Mouse (Mus musculus) cerebellum, adult 8-10 months (tissue): Measurements from ENCODE around the gene Gpsm3.

ENCODE experiments used
- DNase-seq: peaks from one replicate; pipeline ENCODE4 v3.0.0; 2022

The Gpsm3 gene

DNA sequence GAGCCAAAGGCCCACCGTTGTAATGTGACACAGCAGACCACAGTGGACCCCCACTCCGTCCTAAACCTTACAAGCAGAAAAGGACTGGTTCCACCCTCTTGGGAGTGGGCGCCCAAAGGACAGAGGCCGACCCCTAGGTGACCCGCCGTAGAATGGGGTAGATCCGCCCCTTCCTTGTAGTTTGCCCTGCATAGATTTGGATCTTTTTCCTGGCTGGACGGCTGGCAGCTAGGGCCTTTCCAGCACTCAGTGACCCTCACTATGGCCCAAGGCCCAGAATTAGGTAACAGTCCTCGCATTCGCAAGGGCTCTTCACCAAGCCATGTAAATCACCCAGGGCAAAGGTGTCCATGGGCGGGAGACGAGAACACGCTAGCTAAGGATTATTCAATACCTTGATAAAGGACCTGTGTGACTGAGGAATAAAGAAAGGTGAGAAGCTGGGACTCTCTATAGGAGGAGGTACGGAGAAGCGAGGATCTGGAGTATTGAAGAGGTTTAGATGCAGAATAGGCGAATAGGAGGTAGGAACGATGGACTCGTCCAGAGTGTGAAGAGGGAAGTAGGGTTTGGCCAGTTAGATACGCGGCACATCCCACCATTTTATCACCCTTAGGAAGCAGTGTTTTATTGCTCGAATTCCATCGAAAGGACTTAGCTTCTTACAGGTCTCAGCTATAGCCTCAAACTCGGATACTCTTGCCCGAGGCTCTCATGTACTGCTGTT, 15.1 kb downstream of the Gpsm3 start:
- DNase-seq = no peak

DNA sequence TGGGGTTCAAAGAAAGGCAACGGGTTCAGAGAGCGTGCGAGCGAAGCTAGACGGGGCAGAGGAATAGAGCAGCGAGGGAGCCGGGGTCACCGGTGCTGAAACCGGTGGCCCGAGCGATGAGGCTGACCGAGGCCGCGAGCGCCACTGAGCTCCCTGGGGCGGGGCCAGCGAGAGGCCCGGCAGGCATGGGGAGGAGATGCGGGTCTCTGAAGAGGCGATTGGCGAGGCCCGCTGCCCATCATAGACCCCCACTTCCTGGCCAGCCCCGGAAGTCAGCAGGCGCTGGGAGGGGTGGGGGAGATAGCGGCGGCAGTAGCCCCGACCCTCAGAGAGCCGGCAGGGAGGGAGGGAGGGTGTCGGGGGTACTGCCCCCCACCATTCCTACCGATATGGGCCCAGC, 16.0 kb downstream of the Gpsm3 start:
- peak; percentile 96 for DNase-seq

DNA sequence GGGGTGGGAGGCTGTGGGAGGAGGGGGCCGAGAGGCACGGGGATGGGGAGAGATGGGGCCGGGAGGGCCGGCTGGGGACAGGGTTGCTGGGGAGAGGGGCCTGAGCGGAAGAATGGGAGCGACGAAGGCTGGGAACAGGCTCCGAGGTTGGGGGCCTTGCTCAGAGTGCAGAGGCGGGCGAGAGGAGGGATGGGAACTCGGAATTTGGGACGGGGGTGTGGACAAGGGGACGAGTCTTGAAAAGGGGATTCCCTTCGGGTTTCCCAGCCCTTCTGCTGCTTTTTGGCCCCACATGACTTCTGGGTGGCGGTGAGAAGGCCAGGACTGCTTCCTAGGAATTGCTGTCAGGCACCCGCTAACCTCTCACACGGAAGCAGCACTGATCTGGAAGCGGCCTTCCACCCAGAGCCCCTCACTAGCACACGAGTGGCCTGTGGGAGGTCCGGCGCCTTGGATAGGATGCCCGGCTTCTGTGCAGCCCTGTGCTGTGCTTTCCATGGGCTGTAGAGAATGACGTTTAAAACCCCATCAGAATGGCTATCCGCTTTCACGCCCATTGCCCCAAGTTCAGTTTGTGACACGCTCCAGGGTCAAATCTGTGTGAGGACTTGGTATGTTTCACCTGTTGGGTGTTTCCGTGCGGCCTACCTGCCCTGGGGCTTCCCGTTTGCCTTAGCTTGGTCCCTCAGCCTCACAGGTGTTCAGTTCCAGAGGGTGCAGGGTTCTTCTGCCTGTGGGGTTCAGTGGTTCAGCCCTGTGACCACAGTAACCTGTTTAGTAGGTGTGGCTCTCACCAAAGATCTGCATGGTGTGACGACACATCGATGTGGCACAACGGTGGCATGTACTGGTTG, 16.8 kb downstream of the Gpsm3 start:
- DNase-seq = peak; percentile 31

DNA sequence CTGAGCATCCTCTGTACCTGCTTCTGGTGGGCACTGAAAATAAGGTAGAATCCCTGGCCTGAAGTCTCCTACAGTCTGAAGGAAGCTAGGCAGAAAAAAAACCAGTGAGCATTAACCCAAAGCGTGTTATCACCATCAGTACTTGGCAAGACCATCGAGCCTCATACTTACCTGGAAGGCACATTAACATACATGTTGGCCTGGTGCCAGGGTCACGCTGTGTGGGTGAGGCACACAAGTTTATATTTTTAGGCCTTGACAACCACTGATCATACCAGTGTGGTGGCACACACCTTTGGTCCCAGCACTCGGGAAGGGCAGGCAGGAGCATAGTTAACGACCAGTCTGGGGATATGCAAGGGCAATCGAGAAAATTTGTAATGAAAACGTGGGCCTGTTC, 18.4 kb downstream of the Gpsm3 start:
- DNase-seq = peak; percentile 57

DNA sequence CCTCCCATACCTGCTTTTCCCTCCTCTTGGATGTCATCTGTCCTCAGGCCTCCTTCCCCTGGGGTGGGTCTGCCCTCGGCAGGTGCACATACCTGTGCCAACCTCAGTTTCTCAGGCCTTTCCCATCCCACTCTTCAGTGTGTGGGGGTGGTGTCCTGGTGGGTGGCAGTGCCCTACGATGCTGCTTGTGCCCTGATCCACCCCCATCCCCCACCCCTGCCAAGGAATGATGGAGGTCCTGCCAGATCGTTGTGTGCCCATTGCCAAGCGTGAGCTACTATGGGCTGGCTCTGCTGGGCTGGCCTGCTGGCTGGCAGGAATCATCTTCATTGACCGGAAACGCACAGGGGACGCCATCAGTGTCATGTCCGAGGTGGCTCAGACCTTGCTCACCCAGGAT, 21.4 kb downstream of the Gpsm3 start:
- DNase-seq = no peak

DNA sequence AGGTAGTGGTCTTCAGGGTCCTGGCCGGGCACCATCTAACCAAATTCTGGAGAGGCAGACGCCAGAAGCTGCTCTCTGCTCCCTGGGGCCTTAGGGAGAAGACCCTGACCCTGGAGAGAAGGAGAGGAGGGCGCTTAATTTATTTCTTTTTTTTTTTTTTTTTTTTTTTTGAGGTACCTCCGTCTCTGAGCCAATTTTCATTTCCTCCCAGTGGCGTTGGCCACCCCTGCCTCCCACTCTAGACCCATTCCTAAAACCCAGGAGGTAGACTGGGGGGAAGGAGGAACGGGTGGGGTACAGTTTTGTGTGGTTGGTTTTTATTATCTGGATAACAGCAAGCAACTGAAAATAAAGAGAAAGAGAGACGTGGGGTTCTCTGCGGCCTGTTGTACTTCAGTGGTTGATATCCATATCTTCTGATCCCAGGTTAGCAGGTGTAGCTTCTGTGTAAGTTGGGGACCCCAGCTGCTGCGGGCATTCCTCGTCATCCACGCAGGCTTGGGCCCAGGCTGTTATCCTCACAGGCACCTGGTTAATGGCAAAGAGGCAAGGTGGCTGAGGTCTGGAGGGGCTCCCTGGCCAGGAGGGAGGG, 23.5 kb downstream of the Gpsm3 start:
- DNase-seq = no peak

DNA sequence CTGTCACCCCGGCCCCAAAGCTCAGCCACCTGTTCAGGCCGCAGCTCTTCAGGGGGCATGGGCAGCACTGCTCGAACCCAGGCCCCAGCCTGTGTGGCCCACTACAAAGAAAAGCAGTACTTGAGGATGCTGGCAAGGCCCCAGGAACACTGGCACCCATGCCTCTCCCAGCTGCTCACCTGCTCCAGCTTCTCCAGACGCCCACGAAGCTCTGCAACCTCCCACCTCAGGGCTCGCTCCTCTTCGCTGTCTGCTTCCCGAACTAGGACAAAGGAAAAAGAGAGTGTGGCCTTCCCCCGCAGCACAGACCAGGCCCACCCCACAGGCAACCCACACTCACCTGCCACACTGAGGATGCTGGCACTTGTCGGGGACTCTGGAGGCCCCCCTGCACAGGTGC, 24.2 kb downstream of the Gpsm3 start:
- no peak for DNase-seq

DNA sequence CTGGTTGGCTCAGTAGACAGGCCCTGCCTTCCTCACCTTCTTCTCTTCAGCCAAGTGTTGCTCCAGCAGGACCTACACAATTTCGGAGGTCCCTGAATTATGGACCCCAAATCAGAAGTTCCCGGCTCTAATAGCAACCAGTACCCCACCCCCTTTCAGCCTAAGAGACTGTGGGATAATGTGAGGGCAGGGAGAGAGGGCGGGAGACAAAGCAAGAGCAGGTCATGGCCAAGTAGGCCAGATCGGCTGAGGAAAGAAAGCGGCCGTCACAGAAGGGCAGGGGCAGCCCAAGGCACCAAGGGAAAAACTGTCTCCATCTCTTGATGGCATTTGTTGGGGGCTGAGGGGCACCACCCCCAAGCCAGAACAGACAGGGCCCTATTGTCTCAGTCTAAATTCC, 26.3 kb downstream of the Gpsm3 start, which contains the start of gene Egfl8:
Gene Egfl8, minus strand, starts transcription at position 101 of the 400 bp plus-strand sequence.
- no peak for DNase-seq

DNA sequence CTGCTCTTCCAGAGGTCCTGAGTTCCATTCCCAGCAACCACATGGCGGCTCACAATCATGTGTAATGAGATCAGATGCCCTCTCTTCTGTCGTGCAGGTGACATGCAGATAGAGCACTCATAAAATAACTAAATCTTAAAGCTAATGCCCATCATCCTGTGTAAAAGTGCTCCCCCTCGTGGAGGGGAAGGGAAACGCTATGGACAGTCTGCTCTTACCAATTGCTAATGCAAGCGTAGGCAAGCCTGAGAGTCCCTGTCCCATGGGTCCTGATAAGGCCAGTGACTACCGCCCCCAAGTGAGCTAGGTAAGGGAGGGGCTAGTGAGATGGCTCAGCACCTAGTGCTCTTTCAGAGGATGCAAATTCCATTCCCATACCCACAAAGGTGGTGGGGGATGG, 29.4 kb downstream of the Gpsm3 start:
- DNase-seq = peak; percentile 67

DNA sequence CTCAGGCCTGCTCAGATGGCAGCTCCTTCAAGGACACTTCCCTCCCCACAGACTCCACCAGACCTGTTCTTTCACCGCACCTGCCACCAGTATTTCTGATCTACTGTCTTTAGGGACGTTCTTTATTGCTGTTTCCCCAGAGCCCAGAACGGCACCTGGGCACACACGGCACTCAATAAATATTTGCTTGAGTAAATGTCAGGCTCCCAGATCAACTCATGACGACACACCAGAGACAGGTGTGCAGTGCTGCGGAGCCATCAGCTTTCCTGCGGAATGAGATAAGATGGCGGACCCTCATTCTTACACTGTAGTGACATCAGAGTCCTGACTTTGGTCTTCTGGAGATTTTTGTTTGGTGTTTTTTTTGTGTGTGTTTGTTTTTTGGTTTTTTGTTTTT, 31.4 kb downstream of the Gpsm3 start:
- no peak for DNase-seq

DNA sequence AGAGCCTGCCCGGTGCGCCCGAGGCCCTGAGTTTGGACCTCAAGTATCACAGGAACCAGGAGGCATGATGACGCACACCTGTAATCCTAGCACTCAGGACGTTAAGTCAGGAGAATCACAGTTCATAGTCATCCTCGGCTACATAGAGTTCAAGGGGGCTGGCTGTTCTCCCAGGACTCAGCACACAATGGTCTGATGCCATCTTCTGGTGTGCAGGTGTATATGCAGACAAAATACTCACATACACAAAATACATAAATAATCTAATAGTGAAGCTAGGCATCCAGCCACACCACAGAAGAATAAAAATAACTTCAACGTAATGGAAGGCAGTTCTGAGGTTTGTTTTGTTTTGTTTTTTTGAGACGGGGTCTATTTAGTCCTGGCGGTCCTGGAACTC, 33.6 kb downstream of the Gpsm3 start:
- DNase-seq = no peak

DNA sequence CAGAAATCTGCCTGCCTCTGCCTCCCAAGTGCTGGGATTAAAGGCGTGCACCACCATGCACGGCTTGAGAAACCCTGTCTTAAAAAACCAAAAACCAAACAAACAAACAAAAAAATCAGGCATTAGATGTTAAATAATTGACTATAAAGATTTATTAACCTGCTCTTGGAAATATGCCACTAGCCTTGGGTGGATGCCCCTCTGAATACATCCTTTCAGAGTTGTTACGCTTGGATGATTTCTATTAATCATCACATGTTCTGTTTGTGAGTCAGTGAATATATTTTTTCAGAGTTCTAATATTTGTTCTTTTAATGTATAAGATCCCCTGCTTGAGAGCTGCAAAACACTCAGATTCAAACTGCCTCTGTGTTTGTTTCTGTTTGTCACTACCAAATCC, 35.4 kb downstream of the Gpsm3 start:
- no peak for DNase-seq

DNA sequence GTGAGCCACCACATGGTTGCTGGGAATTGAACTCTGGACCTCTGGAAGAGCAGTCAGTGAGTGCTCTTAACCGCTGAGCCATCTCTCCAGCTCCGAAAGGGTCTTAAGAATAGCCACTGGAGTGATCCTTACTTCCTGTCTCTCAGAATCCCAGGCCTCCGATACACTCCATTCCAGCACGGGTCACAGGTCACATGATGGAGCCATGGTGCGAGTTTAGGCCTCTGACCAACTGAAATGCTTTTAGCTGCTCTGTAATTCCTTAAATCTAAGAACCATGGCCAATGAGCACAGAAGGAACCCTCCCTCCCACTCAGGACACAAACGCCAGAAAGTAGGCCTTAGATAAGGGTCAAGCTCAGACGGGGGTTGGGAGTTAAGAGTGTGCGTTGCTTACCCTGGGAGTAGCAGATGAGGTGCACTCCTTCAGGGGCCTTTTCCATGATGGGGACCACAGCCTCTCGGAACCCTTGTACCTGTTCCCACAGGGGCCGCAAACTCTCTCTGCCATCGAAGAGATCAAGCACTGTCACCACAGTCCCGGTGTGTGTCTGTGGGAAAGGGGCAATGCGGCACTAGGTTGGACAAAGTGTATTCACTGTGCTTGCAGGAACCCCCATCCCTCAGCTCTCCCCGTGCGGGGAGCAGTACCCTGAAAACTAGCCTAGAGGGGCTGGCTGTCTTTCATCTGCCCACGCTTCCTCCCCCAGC, 36.6 kb downstream of the Gpsm3 start:
- DNase-seq = no peak

DNA sequence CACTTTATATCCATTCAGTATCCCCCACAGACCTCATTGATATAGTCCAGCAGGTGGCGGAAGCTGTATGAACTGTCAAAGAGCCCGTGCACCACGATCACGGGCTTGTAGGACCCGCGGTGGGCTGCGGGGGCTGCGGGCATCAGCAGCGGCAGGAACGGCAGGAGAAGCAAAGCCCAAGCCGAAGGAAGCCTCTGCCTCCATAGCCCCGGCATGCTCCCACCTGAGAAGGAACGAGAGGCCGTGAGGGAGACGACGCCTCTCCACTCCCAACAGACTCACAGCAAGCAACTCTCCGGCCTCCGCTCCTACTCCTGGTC, 37.1 kb downstream of the Gpsm3 start:
- no peak for DNase-seq

DNA sequence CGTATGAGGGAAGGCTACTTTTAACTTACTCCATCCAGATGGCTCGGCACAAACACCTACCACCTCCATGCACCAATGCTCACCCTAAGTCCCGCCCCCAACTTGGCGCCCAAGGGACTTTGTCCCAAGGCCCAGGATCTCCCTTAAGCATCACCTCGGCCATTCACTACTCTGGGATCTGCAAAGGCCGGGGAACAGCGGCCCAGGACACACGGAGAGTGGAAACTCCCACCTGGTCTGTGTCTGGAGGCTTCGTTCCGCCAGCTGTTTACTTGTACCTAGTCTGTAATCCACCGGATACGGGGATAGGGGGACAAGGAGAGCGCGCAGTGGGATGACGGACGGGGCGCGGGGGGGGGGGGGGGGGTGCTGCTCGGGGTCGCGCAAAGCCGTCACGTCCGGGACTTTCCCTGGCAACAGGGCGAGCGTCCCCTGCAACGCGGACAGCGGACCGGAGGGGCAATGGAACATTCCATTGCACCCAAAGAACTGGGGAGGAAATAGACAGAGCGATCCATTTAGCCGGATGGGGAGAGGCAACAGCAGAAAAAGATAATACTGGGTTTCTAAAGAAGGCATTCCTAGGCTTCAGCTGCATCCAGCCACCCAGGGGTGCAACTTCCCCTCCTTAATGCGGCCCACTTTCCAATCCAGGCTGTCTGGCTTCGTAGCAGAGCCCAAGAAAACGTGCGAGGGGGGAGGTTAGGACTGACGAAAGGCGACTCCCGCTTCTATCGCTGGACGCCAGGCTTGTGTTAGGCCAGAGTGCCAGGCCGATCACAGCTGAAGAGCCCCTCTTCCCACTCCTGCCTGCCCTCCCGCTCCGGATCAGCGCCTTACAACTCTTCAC, 37.7 kb downstream of the Gpsm3 start:
- DNase-seq = peak; percentile 82

DNA sequence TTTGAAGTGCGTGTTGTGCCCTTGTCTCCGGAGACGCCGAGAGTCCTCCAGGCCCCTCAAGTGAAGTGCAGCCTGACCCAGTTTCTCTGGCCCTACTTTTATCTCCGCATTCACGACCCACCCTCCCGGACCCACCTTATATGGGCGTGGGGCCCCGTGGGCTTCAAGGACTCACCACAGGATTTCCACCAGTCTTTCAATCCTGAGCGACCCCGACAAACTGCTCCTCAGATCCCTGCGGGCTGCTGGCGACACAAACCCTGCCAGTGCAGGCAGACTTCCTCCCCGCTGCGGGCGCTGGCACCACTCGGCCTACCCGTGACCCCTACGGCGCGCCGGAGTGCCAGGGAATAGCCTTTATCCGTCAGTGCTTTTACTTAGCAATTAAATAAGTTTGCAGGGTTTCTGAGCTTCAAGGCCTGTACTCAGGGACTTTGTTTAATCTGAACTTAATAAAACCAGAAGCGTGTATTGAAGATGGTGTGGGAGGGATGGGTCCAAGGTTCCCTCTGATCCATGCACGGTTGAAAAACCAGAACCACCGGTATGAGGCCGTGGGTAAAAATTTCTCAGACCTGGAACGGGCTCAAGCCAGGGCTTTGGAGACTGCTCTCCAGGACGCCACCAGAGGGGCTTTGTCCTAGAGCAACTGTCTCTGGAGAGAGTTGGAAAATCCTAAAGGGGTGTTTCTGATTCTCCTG, 38.5 kb downstream of the Gpsm3 start, which contains the start of gene Ppt2:
Gene Ppt2, minus strand, starts transcription at position 568 of the 701 bp plus-strand sequence.
- DNase-seq = peak; percentile 82

DNA sequence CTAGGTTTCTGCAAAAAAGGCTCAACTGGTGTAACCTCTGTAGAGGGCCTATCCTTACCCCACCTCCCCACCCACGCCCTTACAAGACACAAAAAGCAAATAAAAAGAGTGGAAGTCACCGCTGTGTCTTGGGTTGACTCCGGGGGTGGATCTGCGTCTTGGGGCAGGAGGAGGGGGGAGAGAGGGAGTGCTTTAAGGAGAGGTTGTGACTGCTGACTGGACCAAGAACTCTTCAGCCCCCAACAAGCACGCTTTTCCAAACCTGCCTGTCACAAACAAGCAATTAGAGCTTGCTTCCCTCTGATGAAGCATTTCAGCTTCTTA, 39.0 kb downstream of the Gpsm3 start:
- DNase-seq = no peak

DNA sequence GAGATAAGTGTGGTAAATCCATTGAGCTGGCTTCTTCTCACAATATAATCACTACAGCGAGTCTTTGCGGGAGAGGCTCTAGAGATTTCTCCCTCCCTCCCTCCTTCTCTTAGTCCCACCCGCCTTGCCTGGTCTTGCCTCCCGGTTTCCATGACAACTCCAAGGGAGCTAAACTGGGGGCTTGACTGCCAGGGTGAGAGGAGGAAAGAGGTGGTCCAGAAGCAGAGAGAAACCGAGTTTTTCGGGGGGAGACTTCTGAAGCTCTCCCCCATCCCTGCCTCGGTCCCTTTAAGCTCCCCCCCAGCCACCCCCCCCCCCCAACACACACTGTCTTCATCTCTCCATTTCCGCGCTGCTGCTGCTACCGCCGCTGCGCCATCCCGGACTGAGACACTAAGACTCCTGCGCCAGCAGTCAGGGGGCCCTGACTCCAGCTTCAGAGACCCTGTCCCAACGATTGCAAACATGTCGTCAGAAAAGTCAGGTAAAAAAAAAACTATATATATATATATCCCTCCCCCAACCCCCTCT, 39.7 kb downstream of the Gpsm3 start, which contains the start of gene Prrt1:
Gene Prrt1, plus strand, starts transcription at position 313 of the 531 bp plus-strand sequence.
- DNase-seq = peak; percentile 63

DNA sequence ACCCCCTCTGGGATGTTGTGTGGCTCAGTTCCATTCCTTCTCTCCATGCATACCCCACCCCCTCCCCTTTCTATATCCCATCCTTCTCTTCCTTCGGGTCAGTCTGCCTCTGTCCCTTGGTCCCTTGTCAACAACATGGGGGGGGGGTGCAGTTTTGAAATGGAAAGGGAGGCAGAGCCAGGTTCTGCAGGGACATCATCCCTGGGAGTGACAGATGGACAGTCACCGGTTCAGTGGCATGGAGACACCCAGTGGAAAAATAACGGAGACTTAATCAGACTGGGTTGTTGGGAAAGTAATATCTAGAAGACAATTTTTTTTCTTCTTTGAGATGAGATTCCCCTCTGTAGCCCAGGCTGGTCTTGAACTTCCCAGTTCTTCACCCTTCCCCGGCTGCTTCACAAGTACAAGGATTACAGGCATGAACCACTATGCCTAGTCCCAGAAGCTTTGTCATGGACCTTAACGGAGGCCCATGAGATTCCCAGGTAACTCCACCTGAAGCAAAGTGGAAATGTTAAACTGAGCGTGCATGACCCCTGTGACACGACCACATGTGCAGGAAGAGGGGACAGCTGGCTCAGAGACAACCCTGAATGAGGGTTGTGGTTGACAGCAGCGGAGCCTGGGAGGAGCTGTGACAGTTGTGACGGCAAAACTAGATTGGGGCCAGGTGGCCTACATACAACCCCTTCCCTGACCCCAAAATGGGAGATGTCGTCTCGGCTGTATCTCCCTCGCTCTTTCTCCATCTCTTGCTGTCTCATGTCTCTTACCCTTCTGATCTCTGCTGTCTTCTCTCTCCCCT, 40.4 kb downstream of the Gpsm3 start:
- peak; percentile 65 for DNase-seq

DNA sequence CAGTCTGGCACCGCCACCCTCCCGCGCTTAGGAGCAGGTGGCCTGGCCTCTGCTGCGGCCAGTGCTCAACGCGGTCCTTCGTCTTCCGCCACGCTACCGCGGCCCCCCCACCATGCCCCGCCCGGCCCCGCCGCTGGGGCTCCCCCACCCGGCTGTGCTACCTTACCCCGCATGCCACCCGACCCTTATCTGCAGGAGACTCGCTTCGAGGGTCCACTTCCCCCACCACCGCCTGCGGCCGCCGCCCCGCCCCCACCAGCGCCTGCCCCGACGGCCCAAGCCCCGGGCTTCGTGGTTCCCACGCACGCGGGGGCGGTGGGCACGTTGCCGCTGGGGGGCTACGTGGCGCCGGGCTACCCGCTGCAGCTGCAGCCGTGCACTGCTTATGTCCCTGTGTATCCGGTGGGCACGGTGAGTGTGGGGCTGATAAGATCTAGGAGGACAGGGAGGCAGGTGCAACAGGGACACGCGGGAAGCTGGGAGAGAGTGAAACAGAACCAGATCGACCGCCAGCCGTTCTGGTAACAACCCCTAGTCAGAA, 41.2 kb downstream of the Gpsm3 start:
- peak; percentile 64 for DNase-seq
